Mouse (Mus musculus) myocyte (in vitro differentiated cells): Measurements from ENCODE around the gene Adcy6.

Experiments
- CEBPB ChIP-seq: IDR thresholded peaks from 2 replicates; pipeline ENCODE4 v1.6.1; 2011; ENCODE audit warnings: mild to moderate bottlenecking, moderate library complexity; ENCODE audit not compliant: poor library complexity, insufficient read depth, severe bottlenecking
- E2F4 ChIP-seq: IDR thresholded peaks from one replicate; pipeline ENCODE4 v1.6.1; 2011; ENCODE audit warnings: mild to moderate bottlenecking, control low read depth, moderate library complexity; ENCODE audit not compliant: insufficient read depth
- MAX ChIP-seq: IDR thresholded peaks from one replicate; pipeline ENCODE4 v1.6.1; 2011; ENCODE audit warnings: low read depth, mild to moderate bottlenecking, control low read depth
- MYOD1 ChIP-seq, 3 experiments: IDR thresholded peaks; one replicate each; pipeline ENCODE4 v1.6.1; 2011; ENCODE audit warnings: control low read depth in 2 of 3, low read depth in 2 of 3, mild to moderate bottlenecking in 2 of 3, moderate library complexity in 1 of 3; ENCODE audit not compliant: insufficient read length in 2 of 3, control insufficient read depth in 1 of 3
- MYOG ChIP-seq, 3 experiments: IDR thresholded peaks; one replicate each; pipeline ENCODE4 v1.6.1; 2011; ENCODE audit warnings: control low read depth in 2 of 3, low read depth in 2 of 3, mild to moderate bottlenecking in 2 of 3; ENCODE audit not compliant: insufficient read length in 2 of 3, control insufficient read depth in 1 of 3, insufficient read depth in 1 of 3
- POLR2A ChIP-seq: IDR thresholded peaks from one replicate; pipeline ENCODE4 v1.6.1; 2011; ENCODE audit warnings: low read depth, mild to moderate bottlenecking, control low read depth, moderate library complexity; ENCODE audit not compliant: insufficient read length
- POLR2AphosphoS2 ChIP-seq: IDR thresholded peaks from one replicate; pipeline ENCODE4 v1.6.1; 2011; ENCODE audit warnings: low read depth, control low read depth; ENCODE audit not compliant: insufficient read length
- REST ChIP-seq: IDR thresholded peaks from one replicate; pipeline ENCODE4 v1.6.1; 2011; ENCODE audit warnings: mild to moderate bottlenecking, control low read depth, moderate library complexity; ENCODE audit not compliant: insufficient read depth, insufficient read length
- SRF ChIP-seq: IDR thresholded peaks from one replicate; pipeline ENCODE4 v1.6.1; 2011; ENCODE audit warnings: low read depth; ENCODE audit not compliant: control insufficient read depth, insufficient read length
- TCF12 ChIP-seq: IDR thresholded peaks from one replicate; pipeline ENCODE4 v1.6.1; 2011; ENCODE audit warnings: mild to moderate bottlenecking, control low read depth; ENCODE audit not compliant: poor library complexity, insufficient read depth, severe bottlenecking
- TCF3 ChIP-seq: IDR thresholded peaks from one replicate; pipeline ENCODE4 v1.6.1; 2011; ENCODE audit warnings: low read depth, control low read depth; ENCODE audit not compliant: insufficient read length
- USF1 ChIP-seq: IDR thresholded peaks from one replicate; pipeline ENCODE4 v1.6.1; 2011; ENCODE audit warnings: low read depth, mild to moderate bottlenecking, control low read depth, moderate library complexity

DNA sequence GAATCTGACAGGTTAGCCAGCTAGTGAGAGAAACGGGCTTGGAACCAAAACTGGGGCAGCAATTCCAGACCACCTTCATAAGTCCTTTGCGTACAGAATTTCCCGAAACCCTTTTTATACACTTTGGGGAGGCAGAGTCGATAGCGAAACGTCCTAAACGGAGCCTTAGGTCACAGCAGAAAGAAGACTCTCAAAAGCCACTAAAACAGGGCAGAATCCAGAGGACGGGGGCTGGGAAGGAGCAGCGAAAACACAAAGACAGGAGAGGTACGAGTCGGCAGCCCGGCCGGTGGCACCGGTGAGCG is 43.0 kb downstream of the Adcy6 start:
- TF ChIP-seq POLR2A, result no peak
- TF ChIP-seq USF1, result no peak
- no peak for TF ChIP-seq CEBPB
- TF ChIP-seq MAX, result no peak
- TF ChIP-seq E2F4, result no peak
- no peak for TF ChIP-seq MYOD1 (IDR thresholded peaks at IDR 0.05; ENCODE audit: control insufficient read depth in 1 of 3, insufficient read length in 2 of 3, low read depth in 2 of 3)
- TF ChIP-seq TCF3, result no peak
- TF ChIP-seq MYOG (IDR thresholded peaks at IDR 0.05; ENCODE audit: control insufficient read depth in 1 of 3, insufficient read depth in 1 of 3, insufficient read length in 2 of 3, low read depth in 2 of 3), result no peak
- TF ChIP-seq REST, result no peak
- no peak for TF ChIP-seq TCF12
- no peak for TF ChIP-seq POLR2AphosphoS2
- TF ChIP-seq SRF, result no peak
